Mouse (Mus musculus) myocyte (in vitro differentiated cells): Measurements from ENCODE around the gene Rsad1. TPM values are rescaled to one million over a fixed set of nuclear protein-coding genes. Genes with fewer than 3 reads are reported as not detected.

ENCODE experiments used
- H3K27me3 ChIP-seq: one replicate; pipeline ENCODE4 v1.6.1; 2011; ENCODE audit not compliant: control insufficient read depth, insufficient read depth, insufficient read length
- H3K36me3 ChIP-seq: one replicate; pipeline ENCODE4 v1.6.1; 2011; ENCODE audit not compliant: control insufficient read depth, insufficient read depth
- H3K4me2 ChIP-seq: one replicate; pipeline ENCODE4 v1.6.1; 2011; ENCODE audit warnings: low read depth, control low read depth
- H3K4me3 ChIP-seq: one replicate; pipeline ENCODE4 v1.5.1; 2011; ENCODE audit warnings: mild to moderate bottlenecking, control low read depth, moderate library complexity
- H3K79me2 ChIP-seq: one replicate; pipeline ENCODE4 v1.6.1; 2011; ENCODE audit not compliant: control insufficient read depth, insufficient read depth
- H3ac ChIP-seq: one replicate; pipeline ENCODE4 v1.6.1; 2011; ENCODE audit not compliant: control insufficient read depth, insufficient read length
- CEBPB ChIP-seq: IDR thresholded peaks from 2 replicates; pipeline ENCODE4 v1.6.1; 2011; ENCODE audit warnings: mild to moderate bottlenecking, moderate library complexity; ENCODE audit not compliant: poor library complexity, insufficient read depth, severe bottlenecking
- E2F4 ChIP-seq: IDR thresholded peaks from one replicate; pipeline ENCODE4 v1.6.1; 2011; ENCODE audit warnings: mild to moderate bottlenecking, control low read depth, moderate library complexity; ENCODE audit not compliant: insufficient read depth
- MAX ChIP-seq: IDR thresholded peaks from one replicate; pipeline ENCODE4 v1.6.1; 2011; ENCODE audit warnings: low read depth, mild to moderate bottlenecking, control low read depth
- MYOD1 ChIP-seq, 3 experiments: IDR thresholded peaks; one replicate each; pipeline ENCODE4 v1.6.1; 2011; ENCODE audit warnings: control low read depth in 2 of 3, low read depth in 2 of 3, mild to moderate bottlenecking in 2 of 3, moderate library complexity in 1 of 3; ENCODE audit not compliant: insufficient read length in 2 of 3, control insufficient read depth in 1 of 3
- MYOG ChIP-seq, 3 experiments: IDR thresholded peaks; one replicate each; pipeline ENCODE4 v1.6.1; 2011; ENCODE audit warnings: control low read depth in 2 of 3, low read depth in 2 of 3, mild to moderate bottlenecking in 2 of 3; ENCODE audit not compliant: insufficient read length in 2 of 3, control insufficient read depth in 1 of 3, insufficient read depth in 1 of 3
- POLR2A ChIP-seq: IDR thresholded peaks from one replicate; pipeline ENCODE4 v1.6.1; 2011; ENCODE audit warnings: low read depth, mild to moderate bottlenecking, control low read depth, moderate library complexity; ENCODE audit not compliant: insufficient read length
- POLR2AphosphoS2 ChIP-seq: IDR thresholded peaks from one replicate; pipeline ENCODE4 v1.6.1; 2011; ENCODE audit warnings: low read depth, control low read depth; ENCODE audit not compliant: insufficient read length
- REST ChIP-seq: IDR thresholded peaks from one replicate; pipeline ENCODE4 v1.6.1; 2011; ENCODE audit warnings: mild to moderate bottlenecking, control low read depth, moderate library complexity; ENCODE audit not compliant: insufficient read depth, insufficient read length
- SRF ChIP-seq: IDR thresholded peaks from one replicate; pipeline ENCODE4 v1.6.1; 2011; ENCODE audit warnings: low read depth; ENCODE audit not compliant: control insufficient read depth, insufficient read length
- TCF12 ChIP-seq: IDR thresholded peaks from one replicate; pipeline ENCODE4 v1.6.1; 2011; ENCODE audit warnings: mild to moderate bottlenecking, control low read depth; ENCODE audit not compliant: poor library complexity, insufficient read depth, severe bottlenecking
- TCF3 ChIP-seq: IDR thresholded peaks from one replicate; pipeline ENCODE4 v1.6.1; 2011; ENCODE audit warnings: low read depth, control low read depth; ENCODE audit not compliant: insufficient read length
- USF1 ChIP-seq: IDR thresholded peaks from one replicate; pipeline ENCODE4 v1.6.1; 2011; ENCODE audit warnings: low read depth, mild to moderate bottlenecking, control low read depth, moderate library complexity
- polyA plus RNA-seq: library from polyadenylated mRNA; unstranded; fragments of >200 nt; fragmentation: generic; extraction: Trizol; gene quantifications from one replicate; pipeline ENCODE4 v1.2.1, GENCODE M21; 2012; ENCODE audit warnings: missing spikeins

The Rsad1 gene
- polyA plus RNA-seq, 1 experiment, result 3.7 TPM

DNA sequence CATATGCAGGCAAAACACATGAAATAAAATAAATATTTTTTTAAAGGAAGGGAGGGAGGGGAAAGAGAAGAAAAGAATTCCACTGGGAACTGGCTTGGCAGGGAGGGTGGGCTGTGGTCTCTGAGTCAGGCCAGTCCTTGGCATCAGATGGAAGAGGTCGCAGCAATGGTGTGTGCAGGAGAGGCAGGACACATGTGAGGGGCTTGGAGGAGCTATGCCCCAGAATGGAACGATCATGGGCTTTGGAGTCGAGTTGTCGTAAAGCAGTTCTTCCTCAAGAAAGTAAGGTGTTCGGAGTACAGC is 1.3 kb upstream of the Rsad1 start:
- no peaks in the 10 kb centered on the region for H3K36me3 ChIP-seq
- TF ChIP-seq POLR2A (no peak), POLR2AphosphoS2 (no peak), MYOD1 (IDR thresholded peaks at IDR 0.05; ENCODE audit: control insufficient read depth in 1 of 3, insufficient read length in 2 of 3, low read depth in 2 of 3) (no peak), SRF (no peak), TCF3 (no peak), USF1 (no peak), E2F4 (no peak), CEBPB (no peak), REST (no peak), TCF12 (no peak), MAX (no peak), MYOG (IDR thresholded peaks at IDR 0.05; ENCODE audit: control insufficient read depth in 1 of 3, insufficient read depth in 1 of 3, insufficient read length in 2 of 3, low read depth in 2 of 3) (no peak)
- H3K4me3 ChIP-seq, result no peak overlapping the region
- no peaks in the 10 kb centered on the region for H3K79me2 ChIP-seq
- H3K4me2 ChIP-seq, result no peak overlapping the region
- no peak overlapping the region for H3ac ChIP-seq
- no peaks in the 10 kb centered on the region for H3K27me3 ChIP-seq

DNA sequence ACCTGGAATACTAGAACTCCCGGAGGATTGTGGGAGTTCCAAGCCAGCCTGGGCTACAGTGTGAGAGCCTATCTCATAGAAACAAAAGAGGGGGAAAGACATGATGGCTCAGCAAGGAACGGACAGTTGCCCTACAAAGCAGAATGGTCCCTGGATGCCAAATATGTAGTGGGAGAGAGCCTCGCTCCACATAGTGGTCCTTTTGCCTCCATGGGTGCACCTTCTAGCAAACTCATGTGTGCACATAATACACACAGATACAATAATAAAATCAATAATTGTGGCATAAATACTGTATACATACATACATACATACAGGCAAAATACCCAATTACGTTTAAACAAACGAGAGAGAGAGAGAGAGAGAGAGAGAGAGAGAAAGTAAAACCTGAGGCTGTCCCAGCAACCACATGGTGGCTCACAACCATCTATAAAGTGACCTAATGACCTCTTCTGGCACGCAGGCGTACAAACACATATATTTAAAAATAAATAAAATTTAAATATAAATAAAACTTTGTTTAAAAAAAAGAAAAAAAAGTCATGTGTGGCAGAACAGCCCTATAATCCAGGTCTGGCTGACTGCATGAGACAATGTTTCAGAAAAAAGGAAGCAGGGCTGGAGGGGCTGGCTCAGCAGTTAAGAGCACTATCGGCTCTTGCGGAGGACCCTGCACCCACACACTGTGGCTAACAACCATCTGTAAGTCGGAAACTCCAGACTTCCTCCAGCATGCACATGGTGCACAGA is 811 bp upstream of the Rsad1 start:
- Histone ChIP-seq H3K79me2 (no peaks in the 10 kb centered on the region), H3K36me3 (no peaks in the 10 kb centered on the region), H3K4me3 (peak overlapping the region; percentile 68), H3K4me2 (peak overlapping the region; percentile 99), H3ac (peak overlapping the region; percentile 25), H3K27me3 (no peaks in the 10 kb centered on the region)
- no peak for TF ChIP-seq REST
- TF ChIP-seq TCF3, result no peak

DNA sequence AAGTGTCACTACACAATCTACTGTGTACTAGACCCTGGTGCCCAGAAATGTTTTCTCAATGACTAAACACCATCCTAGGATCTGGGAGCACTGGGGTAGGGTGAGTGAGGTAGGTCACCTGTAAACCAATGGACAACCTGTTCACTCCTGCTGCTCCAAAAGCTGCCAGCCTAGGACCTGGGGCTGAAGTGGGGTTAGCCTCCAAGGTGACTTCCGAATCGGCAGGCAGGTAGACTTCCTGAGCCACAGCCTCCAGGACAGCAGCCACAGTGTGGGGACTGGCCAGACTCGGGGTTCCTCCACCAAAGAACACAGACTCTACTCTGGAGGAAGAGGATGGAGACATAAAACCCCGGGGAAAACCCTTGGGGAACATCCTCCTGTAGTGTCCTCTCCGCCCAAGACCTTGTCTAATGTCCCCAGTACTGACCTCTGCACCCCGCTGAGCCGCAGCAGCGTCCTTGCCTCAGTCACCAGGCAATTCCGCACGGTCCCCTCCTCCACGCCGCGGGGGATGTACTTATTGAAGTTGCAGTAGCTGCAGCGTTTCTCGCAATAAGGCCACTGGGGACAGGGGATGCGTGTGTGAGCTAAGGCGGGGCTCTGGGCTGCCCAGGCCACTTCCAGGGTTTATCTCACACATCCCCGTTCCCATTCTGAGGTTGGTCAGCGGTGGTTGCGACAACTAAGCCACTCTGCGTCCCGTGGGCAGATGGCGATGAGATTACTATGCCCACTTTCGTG is 842 bp downstream of the Rsad1 start:
- Histone ChIP-seq H3K27me3 (no peaks in the 10 kb centered on the region), H3ac (peak overlapping the region; percentile 25), H3K4me3 (peak overlapping the region; percentile 68), H3K36me3 (no peaks in the 10 kb centered on the region), H3K4me2 (peak overlapping the region; percentile 99), H3K79me2 (no peaks in the 10 kb centered on the region)
- TF ChIP-seq REST (no peak), CEBPB (no peak), USF1 (no peak), POLR2A (no peak), SRF (no peak), TCF12 (no peak), TCF3 (no peak), E2F4 (no peak), MAX (no peak), POLR2AphosphoS2 (no peak), MYOD1 (IDR thresholded peaks at IDR 0.05; ENCODE audit: control insufficient read depth in 1 of 3, insufficient read length in 2 of 3, low read depth in 2 of 3) (no peak), MYOG (IDR thresholded peaks at IDR 0.05; ENCODE audit: control insufficient read depth in 1 of 3, insufficient read depth in 1 of 3, insufficient read length in 2 of 3, low read depth in 2 of 3) (no peak)

DNA sequence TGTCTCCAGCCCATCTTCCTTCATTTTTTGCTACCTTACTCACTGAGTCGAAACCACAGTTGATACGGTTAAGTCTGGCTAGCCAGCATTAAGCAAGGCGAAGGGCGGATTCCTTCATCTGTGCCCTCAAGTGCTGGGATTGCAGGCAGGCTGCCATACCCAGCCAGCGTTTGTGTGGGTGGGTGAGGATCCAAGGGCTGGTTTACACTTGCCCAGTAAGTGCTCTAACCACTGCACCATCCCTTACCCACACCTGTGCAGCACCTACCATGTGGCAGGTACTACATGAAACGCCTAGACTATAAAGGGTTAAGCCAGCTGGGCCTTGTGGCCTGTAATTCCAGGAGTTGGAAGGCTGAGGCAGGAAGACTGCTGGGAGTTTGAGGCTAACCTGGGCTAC is 1.8 kb downstream of the Rsad1 start:
- Histone ChIP-seq H3ac (no peak overlapping the region), H3K4me3 (no peak overlapping the region), H3K27me3 (no peaks in the 10 kb centered on the region), H3K36me3 (no peaks in the 10 kb centered on the region), H3K4me2 (no peak overlapping the region), H3K79me2 (no peaks in the 10 kb centered on the region)
- no peak for TF ChIP-seq E2F4
- no peak for TF ChIP-seq USF1
- TF ChIP-seq MYOD1 (IDR thresholded peaks at IDR 0.05; ENCODE audit: control insufficient read depth in 1 of 3, insufficient read length in 2 of 3, low read depth in 2 of 3), result no peak
- TF ChIP-seq TCF12, result no peak
- TF ChIP-seq TCF3, result no peak
- no peak for TF ChIP-seq REST
- no peak for TF ChIP-seq MAX
- no peak for TF ChIP-seq POLR2A
- TF ChIP-seq POLR2AphosphoS2, result no peak
- TF ChIP-seq MYOG (IDR thresholded peaks at IDR 0.05; ENCODE audit: control insufficient read depth in 1 of 3, insufficient read depth in 1 of 3, insufficient read length in 2 of 3, low read depth in 2 of 3), result no peak
- TF ChIP-seq SRF, result no peak
